Mouse (Mus musculus) ES-Bruce4 (cell line): ENCODE data around the gene Bach1. TPM values are rescaled to one million over a fixed set of nuclear protein-coding genes. Genes with fewer than 3 reads are reported as not detected.

Experiments
- H3K27ac ChIP-seq: 2 replicates; pipeline ENCODE4 v1.5.1; 2012; ENCODE audit warnings: low read length, inconsistent platforms; ENCODE audit not compliant: insufficient read depth
- H3K27me3 ChIP-seq: 2 replicates; pipeline ENCODE4 v1.6.1; 2012; ENCODE audit warnings: mild to moderate bottlenecking, low read length, inconsistent platforms; ENCODE audit not compliant: control insufficient read depth, poor library complexity, insufficient read depth, severe bottlenecking
- H3K36me3 ChIP-seq: 2 replicates; pipeline ENCODE4 v1.6.1; 2012; ENCODE audit warnings: inconsistent platforms, mild to moderate bottlenecking, low read length, moderate library complexity; ENCODE audit not compliant: control insufficient read depth, poor library complexity, insufficient read depth, severe bottlenecking
- H3K4me1 ChIP-seq: one replicate; pipeline ENCODE4 v1.8.1; 2011; ENCODE audit warnings: low read length; ENCODE audit not compliant: control insufficient read depth, insufficient read depth
- H3K4me3 ChIP-seq: 2 replicates; pipeline ENCODE4 v1.5.1; 2011; ENCODE audit warnings: low read depth, mild to moderate bottlenecking, low read length
- H3K9ac ChIP-seq: 2 replicates; pipeline ENCODE4 v1.6.1; 2012; ENCODE audit warnings: low read depth, mild to moderate bottlenecking, inconsistent platforms; ENCODE audit not compliant: poor library complexity, severe bottlenecking
- H3K9me3 ChIP-seq: replicated peaks from 2 replicates; pipeline ENCODE4 v1.6.1; 2012; ENCODE audit warnings: mild to moderate bottlenecking, low read length, inconsistent platforms; ENCODE audit not compliant: control insufficient read depth, poor library complexity, insufficient read depth, severe bottlenecking
- CTCF ChIP-seq: IDR thresholded peaks from one replicate; pipeline ENCODE4 v1.8.1; 2011; ENCODE audit warnings: low read depth, low read length
- EP300 ChIP-seq: IDR thresholded peaks from 2 replicates; pipeline ENCODE4 v1.6.1; 2011; ENCODE audit warnings: low read depth, low read length; ENCODE audit not compliant: insufficient read depth
- POLR2A ChIP-seq: IDR thresholded peaks from one replicate; pipeline ENCODE4 v1.8.1; 2011; ENCODE audit warnings: low read length; ENCODE audit not compliant: insufficient read depth
- polyA plus RNA-seq: library from polyadenylated mRNA; stranded (reverse); fragments of >200 nt; gene quantifications from 2 replicates; pipeline ENCODE4 v1.2.4, GENCODE M21; 2011; ENCODE audit warnings: low read depth; ENCODE audit not compliant: missing spikeins, insufficient read depth, insufficient read length

Bach1 gene
- polyA plus RNA-seq, 1 experiment = 27.4 TPM

- no peaks in the 10 kb centered on the region for H3K9me3 ChIP-seq
- H3K9ac ChIP-seq = no peak overlapping the region
- TF ChIP-seq CTCF (no peak), EP300 (no peak), POLR2A (no peak)
- no peaks in the 10 kb centered on the region for H3K27me3 ChIP-seq
- 0 out of 2 replicates have a peak, but pooled peaks cover 2% of the 10 kb centered on the region for H3K36me3 ChIP-seq
- H3K4me3 ChIP-seq = no peak overlapping the region
- H3K4me1 ChIP-seq = no peaks in the 10 kb centered on the region
- H3K27ac ChIP-seq = no peak overlapping the region
Observed at GRCm38 (mm10) chr16:87728703-87729102, 30.0 kb downstream of the Bach1 start.

DNA sequence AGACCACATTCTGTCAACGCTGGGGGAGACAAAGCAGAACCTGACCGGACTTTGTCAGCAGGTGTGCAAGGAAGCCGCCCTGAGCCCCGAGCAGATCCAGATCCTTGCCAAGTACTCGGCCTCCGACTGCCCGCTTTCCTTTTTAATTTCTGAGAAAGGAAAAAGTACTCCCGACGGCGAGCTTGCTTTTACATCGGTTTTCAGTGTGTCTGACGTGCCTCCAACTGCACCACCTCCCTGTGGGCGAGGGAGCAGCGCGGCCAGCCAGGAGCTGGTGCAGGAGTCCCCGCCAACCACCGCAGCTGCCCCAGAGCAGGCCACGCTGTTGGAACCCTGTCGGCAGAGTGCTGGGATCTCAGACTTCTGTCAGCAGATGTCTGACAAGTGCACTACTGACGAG, 30.7 kb downstream of the Bach1 start:
- Histone ChIP-seq H3K9me3 (no peaks in the 10 kb centered on the region), H3K4me3 (no peak overlapping the region), H3K27me3 (no peaks in the 10 kb centered on the region), H3K36me3 (0 out of 2 replicates have a peak, but pooled peaks cover 2% of the 10 kb centered on the region), H3K9ac (no peak overlapping the region), H3K4me1 (no peaks in the 10 kb centered on the region), H3K27ac (no peak overlapping the region)
- TF ChIP-seq CTCF (no peak), POLR2A (no peak), EP300 (no peak)

- no peak for TF ChIP-seq POLR2A
- TF ChIP-seq EP300 = no peak
- no peak for TF ChIP-seq CTCF
- Histone ChIP-seq H3K4me3 (no peak overlapping the region), H3K9me3 (no peaks in the 10 kb centered on the region), H3K36me3 (no peaks in the 10 kb centered on the region), H3K9ac (no peak overlapping the region), H3K4me1 (no peaks in the 10 kb centered on the region), H3K27me3 (no peaks in the 10 kb centered on the region), H3K27ac (no peak overlapping the region)
Observed at GRCm38 (mm10) chr16:87734868-87735381, 36.2 kb downstream of the Bach1 start.

DNA sequence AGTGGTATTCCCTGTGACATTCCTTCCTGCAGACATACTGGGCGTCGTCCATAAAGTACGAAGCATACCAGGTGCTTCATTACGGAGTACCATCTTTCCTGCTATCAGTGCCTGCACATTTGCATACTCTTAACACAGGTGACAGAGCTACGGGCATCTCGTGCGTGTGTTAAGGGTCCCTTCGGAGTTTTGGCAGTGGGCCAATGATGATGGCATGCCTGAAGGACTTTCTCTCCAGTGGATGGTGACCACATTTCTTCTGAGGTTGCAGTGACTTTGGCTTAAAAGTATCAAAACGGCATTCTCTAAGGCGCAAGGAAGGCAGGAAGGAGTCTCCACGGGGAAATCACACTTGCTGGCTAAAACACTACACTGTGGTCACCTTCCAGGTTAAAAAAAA, 37.4 kb downstream of the Bach1 start:
- H3K27ac ChIP-seq = no peak overlapping the region
- no peak overlapping the region for H3K4me3 ChIP-seq
- H3K4me1 ChIP-seq = no peaks in the 10 kb centered on the region
- H3K27me3 ChIP-seq = no peaks in the 10 kb centered on the region
- no peak for TF ChIP-seq CTCF
- no peak overlapping the region for H3K9ac ChIP-seq
- no peaks in the 10 kb centered on the region for H3K36me3 ChIP-seq
- H3K9me3 ChIP-seq = no peaks in the 10 kb centered on the region

GRCm38 (mm10) chr16:87737296-87737695, 38.6 kb downstream of the Bach1 start:
- Histone ChIP-seq H3K27me3 (no peaks in the 10 kb centered on the region), H3K9me3 (no peaks in the 10 kb centered on the region), H3K36me3 (no peaks in the 10 kb centered on the region), H3K9ac (no peak overlapping the region), H3K4me1 (no peaks in the 10 kb centered on the region), H3K27ac (no peak overlapping the region), H3K4me3 (no peak overlapping the region)
- TF ChIP-seq CTCF (no peak), POLR2A (no peak), EP300 (no peak)

DNA sequence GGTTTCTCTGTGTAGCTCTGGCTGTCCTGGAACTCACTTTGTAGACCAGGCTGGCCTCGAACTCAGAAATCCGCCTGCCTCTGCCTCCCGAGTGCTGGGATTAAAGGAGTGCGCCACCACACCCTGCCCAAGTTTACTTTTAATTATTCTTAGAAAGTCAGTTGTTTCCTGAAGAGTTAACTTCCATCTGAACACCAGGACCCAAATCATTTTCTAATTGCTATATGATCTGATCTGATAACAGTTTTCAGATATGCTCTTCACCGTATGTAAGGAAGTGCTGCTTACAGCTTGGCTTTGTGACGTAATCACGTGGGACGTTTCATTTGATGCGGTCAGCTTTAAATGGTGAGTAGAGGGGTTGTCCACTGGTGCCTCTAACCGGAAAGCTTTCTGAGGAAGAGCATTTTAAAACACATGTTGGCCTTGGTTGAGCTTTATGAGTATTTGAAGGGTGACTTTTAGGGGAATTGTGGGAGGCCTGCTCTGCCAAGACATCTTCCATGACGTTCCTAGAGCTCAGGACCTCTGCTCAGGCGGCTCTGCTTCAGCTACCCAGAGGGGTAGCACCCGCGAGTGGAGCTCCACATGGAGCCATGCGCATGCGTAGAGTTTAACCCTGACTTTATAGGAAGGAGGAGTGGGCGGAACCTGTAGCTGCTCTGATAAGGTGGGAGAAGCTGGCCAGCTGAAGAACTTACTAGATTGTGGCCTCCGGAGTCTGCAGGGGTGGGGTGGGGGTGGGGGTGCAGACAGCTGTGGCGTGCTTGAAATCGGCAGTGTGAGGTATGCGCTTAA, 39.3 kb downstream of the Bach1 start:
- no peaks in the 10 kb centered on the region for H3K27me3 ChIP-seq
- no peak overlapping the region; the same call in 1 of the 2 replicates for H3K4me3 ChIP-seq
- no peak overlapping the region for H3K9ac ChIP-seq
- no peak overlapping the region for H3K27ac ChIP-seq
- no peaks in the 10 kb centered on the region for H3K9me3 ChIP-seq
- H3K4me1 ChIP-seq = no peaks in the 10 kb centered on the region
- no peak for TF ChIP-seq CTCF
- TF ChIP-seq EP300 = no peak
- TF ChIP-seq POLR2A = no peak
- H3K36me3 ChIP-seq = no peaks in the 10 kb centered on the region
